Mouse (Mus musculus) lung, postnatal 0 days (tissue): ENCODE measurements around the gene Esrrb.

Experiments
- CTCF ChIP-seq: IDR thresholded peaks from 2 replicates; pipeline ENCODE4 v1.5.1; 2016; ENCODE audit warnings: antibody characterized with exemption, mild to moderate bottlenecking
- EP300 ChIP-seq: IDR thresholded peaks from 2 replicates; pipeline ENCODE4 v1.6.1; 2016; ENCODE audit warnings: antibody characterized with exemption, mild to moderate bottlenecking, control low read depth

GRCm38 (mm10) chr12:86503921-86504320 lies 143.0 kb downstream of the Esrrb start:
- TF ChIP-seq CTCF (no peak), EP300 (no peak)
